Mouse (Mus musculus) ES-E14 (cell line): ENCODE measurements around the gene Kcnab2. TPM values are rescaled to one million over a fixed set of nuclear protein-coding genes. Genes with fewer than 3 reads are reported as not detected.

ENCODE experiments used
- DNase-seq: peaks from one replicate; pipeline ENCODE4 v3.0.0-alpha.2; 2013; ENCODE audit warnings: low read depth, low spot score
- H3K27ac ChIP-seq: 2 replicates; pipeline ENCODE4 v1.5.1; 2012; ENCODE audit warnings: low read depth, mild to moderate bottlenecking, low read length, moderate library complexity, mixed read lengths; ENCODE audit not compliant: poor library complexity, insufficient read depth, severe bottlenecking
- H3K36me3 ChIP-seq: 2 replicates; pipeline ENCODE4 v1.6.1; 2012; ENCODE audit warnings: mild to moderate bottlenecking, low read length, moderate library complexity, mixed read lengths; ENCODE audit not compliant: control insufficient read depth, poor library complexity, insufficient read depth, severe bottlenecking
- H3K4me1 ChIP-seq, 2 experiments: fragments of 150-350 bp in 1 of 2; sonication (generic) in 1 of 2; 2 replicates each; pipeline ENCODE4 v1.6.1; 2012; ENCODE audit warnings: low read length in 2 of 2, mild to moderate bottlenecking in 1 of 2, mixed read lengths in 1 of 2; ENCODE audit not compliant: control insufficient read depth in 2 of 2, insufficient read depth in 2 of 2, poor library complexity in 1 of 2
- H3K4me3 ChIP-seq, 2 experiments: fragments of 150-350 bp in 1 of 2; sonication (generic) in 1 of 2; 2 replicates each; pipeline ENCODE4 v1.5.1; 2012; ENCODE audit warnings: low read length in 2 of 2, low read depth in 1 of 2, mild to moderate bottlenecking in 1 of 2, mixed read lengths in 1 of 2; ENCODE audit not compliant: insufficient read depth in 1 of 2, poor library complexity in 1 of 2, severe bottlenecking in 1 of 2
- H3K9ac ChIP-seq: 2 replicates; pipeline ENCODE4 v1.6.1; 2012; ENCODE audit warnings: low read depth, mild to moderate bottlenecking, low read length, mixed read lengths; ENCODE audit not compliant: poor library complexity, insufficient read depth, severe bottlenecking
- H3K9me3 ChIP-seq: fragments of 150-350 bp; sonication (generic); 2 replicates; pipeline ENCODE4 v1.6.1; 2012; ENCODE audit warnings: low read depth, mild to moderate bottlenecking, low read length; ENCODE audit not compliant: control insufficient read depth, insufficient read depth
- CHD2 ChIP-seq: IDR thresholded peaks from 2 replicates; pipeline ENCODE4 v1.6.1; 2014; ENCODE audit warnings: mild to moderate bottlenecking, low read depth, low read length, inconsistent platforms
- HCFC1 ChIP-seq: IDR thresholded peaks from 2 replicates; pipeline ENCODE4 v1.6.1; 2012; ENCODE audit warnings: low read length, inconsistent platforms, borderline replicate concordance; ENCODE audit not compliant: insufficient read depth
- MAFK ChIP-seq: IDR thresholded peaks from 2 replicates; pipeline ENCODE4 v1.6.1; 2014; ENCODE audit warnings: mild to moderate bottlenecking, low read depth, low read length, inconsistent platforms; ENCODE audit not compliant: insufficient read depth
- ZC3H11A ChIP-seq: IDR thresholded peaks from 2 replicates; pipeline ENCODE4 v1.6.1; 2012; ENCODE audit warnings: low read depth, mild to moderate bottlenecking, inconsistent platforms, low read length, borderline replicate concordance
- ZNF384 ChIP-seq: IDR thresholded peaks from 2 replicates; pipeline ENCODE4 v1.6.1; 2012; ENCODE audit warnings: low read depth, low read length, inconsistent platforms
- in situ Hi-C, 2 experiments: fragments of 600-800 bp; cut with MboI; formaldehyde crosslinking; loops; one replicate each; pipeline ENCODE4 v1.15.1; 2025; ENCODE audit warnings: low sequenced_read_pairs in 2 of 2, inconsistent platforms in 1 of 2; ENCODE audit not compliant: unreplicated experiment in 2 of 2
- total RNA-seq: library from RNA; depleted of rRNA; stranded (reverse); fragments of 300-350 nt; gene quantifications from 2 replicates; pipeline ENCODE4 v1.2.3, GENCODE M21; 2012

Gene Kcnab2
- total RNA-seq, 1 experiment = 1.6 TPM

- no peak overlapping the region for H3K9ac ChIP-seq
- H3K4me1 ChIP-seq = peaks cover 0 to 16% of the 10 kb centered on the region in 2 experiments; a peak in 2 of 4 replicates
- H3K27ac ChIP-seq = no peak overlapping the region
- H3K36me3 ChIP-seq = no peaks in the 10 kb centered on the region
- no peak overlapping the region for H3K4me3 ChIP-seq
- TF ChIP-seq HCFC1 = no peak
- no peak for TF ChIP-seq ZC3H11A
- TF ChIP-seq ZNF384 = no peak
- TF ChIP-seq MAFK = no peak
- in situ Hi-C loops = no loop called here
- DNase-seq = no peak
- H3K9me3 ChIP-seq = no peaks in the 10 kb centered on the region
Measured at GRCm38 (mm10) chr4:152475941-152476340, 1.7 kb downstream of the Kcnab2 start.

DNA sequence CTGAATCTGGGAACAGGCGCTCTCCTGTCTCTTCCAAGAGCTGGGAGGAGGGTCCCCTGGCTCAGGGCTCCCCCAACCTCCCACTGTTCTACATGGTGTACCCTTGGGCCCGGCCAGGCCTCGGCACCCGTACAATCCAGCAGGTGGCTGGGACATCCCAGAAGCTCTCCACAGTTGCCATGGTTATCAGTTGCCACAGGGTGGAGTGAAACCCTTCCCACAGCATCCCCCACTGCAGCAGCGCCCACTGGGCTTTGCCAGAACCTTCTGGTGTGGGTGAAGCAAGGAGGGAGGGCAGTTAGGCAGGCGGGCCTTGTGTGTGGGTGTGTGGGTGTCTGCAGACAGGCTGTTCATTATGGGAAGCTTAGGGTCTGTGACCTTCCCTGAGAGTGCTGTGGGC, 9.7 kb downstream of the Kcnab2 start:
- H3K27ac ChIP-seq = no peak overlapping the region
- H3K4me3 ChIP-seq = no peak overlapping the region
- no peak overlapping the region for H3K9ac ChIP-seq
- H3K9me3 ChIP-seq = no peaks in the 10 kb centered on the region
- no peak for TF ChIP-seq ZNF384
- TF ChIP-seq ZC3H11A = no peak
- no peak for TF ChIP-seq CHD2
- no peak for TF ChIP-seq MAFK
- TF ChIP-seq HCFC1 = no peak
- no peak for DNase-seq
- no peaks in the 10 kb centered on the region for H3K36me3 ChIP-seq
- in situ Hi-C loops = no loop called here
- no peaks in the 10 kb centered on the region for H3K4me1 ChIP-seq

DNA sequence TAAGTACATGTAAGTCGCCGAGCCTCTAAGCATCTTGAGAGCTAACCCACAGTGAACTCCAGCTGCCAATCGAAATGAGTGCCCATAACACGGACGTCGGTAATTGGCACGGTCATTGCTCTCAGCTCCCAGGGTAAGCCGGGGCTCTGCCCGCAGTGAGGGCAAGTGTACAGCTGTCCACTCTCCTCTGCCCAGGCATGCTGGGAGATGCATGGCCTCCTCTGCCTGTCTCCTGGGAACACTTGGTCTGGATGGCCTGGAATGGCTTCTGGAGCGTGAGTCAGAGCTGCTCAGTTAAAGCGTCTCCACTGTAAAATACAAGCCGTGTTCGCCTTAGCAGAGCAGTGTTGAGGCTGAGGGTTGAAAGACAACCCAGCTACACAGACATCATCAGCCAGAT, 11.1 kb downstream of the Kcnab2 start:
- Histone ChIP-seq H3K9me3 (no peaks in the 10 kb centered on the region), H3K4me1 (no peaks in the 10 kb centered on the region), H3K9ac (no peak overlapping the region), H3K36me3 (no peaks in the 10 kb centered on the region), H3K4me3 (no peak overlapping the region), H3K27ac (no peak overlapping the region)
- TF ChIP-seq MAFK (no peak), HCFC1 (no peak), CHD2 (no peak), ZNF384 (no peak), ZC3H11A (no peak)
- DNase-seq = no peak
- in situ Hi-C loops = no loop called here

DNA sequence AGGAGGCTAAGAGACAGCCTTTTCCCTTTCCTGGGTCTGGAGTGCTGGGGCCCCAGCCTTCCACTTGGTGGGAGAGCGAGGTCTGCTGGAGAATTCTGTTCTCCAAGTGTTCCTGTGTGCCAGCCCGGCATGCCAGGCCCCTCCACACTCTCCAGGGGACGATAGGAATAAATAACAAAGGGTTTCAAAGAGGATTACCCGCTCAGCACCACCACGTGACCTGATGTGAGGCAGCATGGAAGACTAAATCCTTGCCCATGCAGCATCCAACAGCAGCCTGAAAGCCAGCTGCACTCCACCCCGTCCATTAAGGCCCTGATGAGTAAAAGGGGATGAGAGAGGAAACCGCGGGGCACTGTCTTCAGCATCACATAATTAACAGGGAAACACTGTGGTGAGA, 12.6 kb downstream of the Kcnab2 start:
- H3K36me3 ChIP-seq = no peaks in the 10 kb centered on the region
- H3K4me3 ChIP-seq = no peak overlapping the region
- TF ChIP-seq ZNF384 (no peak), ZC3H11A (no peak), CHD2 (no peak), MAFK (no peak), HCFC1 (no peak)
- no peak for DNase-seq
- H3K9ac ChIP-seq = no peak overlapping the region
- H3K27ac ChIP-seq = no peak overlapping the region
- no peaks in the 10 kb centered on the region for H3K4me1 ChIP-seq
- no peaks in the 10 kb centered on the region for H3K9me3 ChIP-seq
- in situ Hi-C loops = no loop called here

DNA sequence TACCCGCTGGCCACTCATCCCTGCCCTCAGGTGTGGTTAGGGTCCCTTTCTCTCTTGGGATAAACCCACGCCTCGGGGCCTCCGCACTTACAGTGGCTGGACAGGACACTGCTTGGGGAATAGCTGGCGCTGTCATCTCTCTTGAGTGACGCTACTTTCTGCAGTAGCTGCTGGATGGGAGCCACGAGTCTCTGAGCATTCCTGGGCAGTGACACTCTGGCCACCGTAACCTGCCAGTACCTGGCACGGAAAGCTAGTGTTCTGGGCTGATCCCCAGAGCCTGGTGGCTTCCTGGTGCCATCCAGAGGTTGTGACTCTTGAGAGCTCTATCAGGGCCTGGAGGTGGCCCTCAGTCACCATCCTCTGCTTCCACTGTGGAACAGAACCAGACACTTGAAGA, 14.5 kb downstream of the Kcnab2 start:
- no peak overlapping the region for H3K9ac ChIP-seq
- no peak for DNase-seq
- no peak overlapping the region for H3K27ac ChIP-seq
- no peaks in the 10 kb centered on the region for H3K4me1 ChIP-seq
- in situ Hi-C loops = no loop called here
- H3K9me3 ChIP-seq = no peaks in the 10 kb centered on the region
- TF ChIP-seq ZC3H11A (no peak), CHD2 (no peak), MAFK (no peak), HCFC1 (no peak), ZNF384 (no peak)
- H3K36me3 ChIP-seq = no peaks in the 10 kb centered on the region
- H3K4me3 ChIP-seq = no peak overlapping the region
